Mouse (Mus musculus) midbrain, embryonic 11.5 days (tissue): ENCODE data around the gene Jrkl. TPM values are rescaled to one million over a fixed set of nuclear protein-coding genes. Genes with fewer than 3 reads are reported as not detected.

Source experiments
- ATAC-seq: fragments of 200-750 bp; cut with Nextera tagmentation; 2 replicates; pipeline ENCODE4 v1.8.0; 2017; ENCODE audit warnings: moderate TSS enrichment, moderate library complexity; ENCODE audit not compliant: low FRiP score
- DNase-seq: peaks from one replicate; pipeline ENCODE4 v3.0.0; 2015; ENCODE audit warnings: low spot score; ENCODE audit errors: missing footprints
- H3K27ac ChIP-seq: fragments of 300-500 bp; sonication (generic); 2 replicates; pipeline ENCODE4 v1.5.1; 2014; ENCODE audit warnings: low read depth, low read length
- H3K27me3 ChIP-seq: fragments of 300-500 bp; sonication (generic); 2 replicates; pipeline ENCODE4 v1.6.1; 2014; ENCODE audit warnings: mild to moderate bottlenecking, low read length, moderate library complexity, mixed read lengths; ENCODE audit not compliant: control insufficient read depth, insufficient read depth
- H3K36me3 ChIP-seq: fragments of 300-500 bp; sonication (generic); 2 replicates; pipeline ENCODE4 v1.6.1; 2014; ENCODE audit warnings: mild to moderate bottlenecking, low read length, moderate library complexity, mixed read lengths; ENCODE audit not compliant: control insufficient read depth, insufficient read depth
- H3K4me1 ChIP-seq: fragments of 300-500 bp; sonication (generic); 2 replicates; pipeline ENCODE4 v1.6.1; 2014; ENCODE audit warnings: low read length; ENCODE audit not compliant: control insufficient read depth, insufficient read depth
- H3K4me2 ChIP-seq: fragments of 300-500 bp; sonication (generic); 2 replicates; pipeline ENCODE4 v1.6.1; 2014; ENCODE audit warnings: mild to moderate bottlenecking, moderate library complexity
- H3K4me3 ChIP-seq: fragments of 300-500 bp; sonication (generic); 2 replicates; pipeline ENCODE4 v1.5.1; 2014; ENCODE audit warnings: low read depth, low read length
- H3K9ac ChIP-seq: fragments of 300-500 bp; sonication (generic); 2 replicates; pipeline ENCODE4 v1.6.1; 2014; ENCODE audit warnings: low read length
- H3K9me3 ChIP-seq: fragments of 300-500 bp; sonication (generic); 2 replicates; pipeline ENCODE4 v1.6.1; 2016; ENCODE audit warnings: low read length; ENCODE audit not compliant: control insufficient read depth
- WGBS: fragments of 180-500 bp; shearing (Covaris S2); extraction: QIAGEN DNeasy Blood & Tissue Kit; methylation state at CpG from one replicate; pipeline ENCODE4 v1.1.7; 2014; 5-methylcytosine and 5-hydroxymethylcytosine counted together
- polyA plus RNA-seq: library from polyadenylated mRNA; unstranded; fragments of >200 nt; fragmentation: Nextera tagmentation; extraction: Ambion mirVana; gene quantifications from 2 replicates; pipeline ENCODE4 v1.2.1, GENCODE M21; 2014

Gene Jrkl
- polyA plus RNA-seq, 1 experiment from 2014 or later: 9.5 TPM

DNA sequence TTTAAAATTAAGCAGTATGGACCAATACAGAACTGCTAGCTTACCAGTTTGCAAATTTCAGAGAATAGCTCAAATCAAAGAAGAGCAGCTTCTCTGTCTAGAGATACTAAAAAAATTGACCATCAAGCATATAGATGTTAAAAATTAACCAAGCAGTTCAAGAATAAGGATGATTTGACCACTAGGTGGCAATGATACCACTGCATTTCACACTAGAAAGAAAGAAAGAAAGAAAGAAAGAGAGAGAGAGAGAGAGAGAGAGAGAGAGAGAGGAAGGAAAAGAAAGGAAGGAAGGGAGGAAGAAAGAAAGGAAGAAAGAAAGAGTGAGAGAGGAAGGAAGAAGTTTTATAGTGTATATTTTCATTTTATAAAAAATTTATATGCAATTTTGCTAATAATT, 3.3 kb downstream of the Jrkl start:
- Histone ChIP-seq H3K27ac (no peak overlapping the region), H3K4me2 (no peak overlapping the region), H3K36me3 (no peaks in the 10 kb centered on the region), H3K9ac (no peak overlapping the region), H3K4me1 (peaks cover 11% of the 10 kb centered on the region), H3K9me3 (no peaks in the 10 kb centered on the region), H3K27me3 (no peaks in the 10 kb centered on the region), H3K4me3 (no peak overlapping the region)
- ATAC-seq (no peak), DNase-seq (no peak)

GRCm38 (mm10) chr9:13231545-13232216, 13.9 kb downstream of the Jrkl start:
- H3K27me3 ChIP-seq: no peaks in the 10 kb centered on the region
- H3K4me3 ChIP-seq: no peak overlapping the region
- no peaks in the 10 kb centered on the region for H3K9me3 ChIP-seq
- DNase-seq (peak; percentile 94), ATAC-seq (peak; percentile 61; the same call in 1 of the 2 replicates)
- H3K27ac ChIP-seq: no peak overlapping the region
- no peak overlapping the region for H3K4me2 ChIP-seq
- no peak overlapping the region for H3K9ac ChIP-seq
- H3K36me3 ChIP-seq: no peaks in the 10 kb centered on the region
- 16% methylated on average over 5 of the region's 5 CpGs for WGBS
- H3K4me1 ChIP-seq: no peaks in the 10 kb centered on the region

DNA sequence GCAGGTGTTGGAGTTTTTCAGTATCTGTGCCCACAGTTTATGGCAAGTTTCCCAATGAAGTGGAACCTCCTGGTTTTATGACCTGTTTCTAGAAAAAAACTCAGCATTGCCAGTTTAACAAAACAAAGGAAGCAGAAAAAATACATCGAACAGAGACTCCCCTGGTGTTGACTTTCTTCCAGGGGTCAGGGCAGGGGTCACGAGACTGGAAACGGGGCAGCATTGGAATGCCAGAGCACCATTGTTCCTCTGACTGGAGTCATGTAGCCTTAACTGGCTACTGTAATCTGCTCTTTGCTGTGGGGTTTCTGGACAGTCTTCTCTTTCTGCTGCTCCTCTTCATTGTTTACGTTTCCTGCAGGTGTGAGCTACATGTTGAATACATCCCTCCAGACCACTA, 15.1 kb downstream of the Jrkl start:
- H3K9ac ChIP-seq: no peak overlapping the region
- no peaks in the 10 kb centered on the region for H3K36me3 ChIP-seq
- no peaks in the 10 kb centered on the region for H3K27me3 ChIP-seq
- H3K4me2 ChIP-seq: no peak overlapping the region
- 13% methylated on average over 4 of the region's 4 CpGs for WGBS
- no peak overlapping the region for H3K27ac ChIP-seq
- DNase-seq (no peak), ATAC-seq (0 out of 2 replicates have a peak, but pooled peaks have one; percentile 16)
- no peak overlapping the region for H3K4me3 ChIP-seq
- no peaks in the 10 kb centered on the region for H3K9me3 ChIP-seq
- H3K4me1 ChIP-seq: no peaks in the 10 kb centered on the region

DNA sequence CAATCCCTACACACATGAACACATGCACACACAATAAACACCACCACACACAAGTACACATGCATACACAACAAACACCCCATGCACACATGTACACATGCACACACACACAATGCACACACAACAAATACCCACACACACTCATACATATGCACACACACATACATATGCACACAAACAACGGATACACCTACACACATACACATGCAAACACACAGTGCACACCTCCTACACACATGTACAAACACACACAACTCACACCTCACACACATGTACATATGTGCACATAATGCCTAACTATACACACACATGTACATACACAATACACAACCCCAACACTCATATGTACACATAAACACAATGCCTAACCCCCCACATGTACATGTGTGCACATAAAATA, 19.8 kb downstream of the Jrkl start:
- no peaks in the 10 kb centered on the region for H3K36me3 ChIP-seq
- ATAC-seq (no peak), DNase-seq (no peak)
- H3K9me3 ChIP-seq: no peaks in the 10 kb centered on the region
- no peaks in the 10 kb centered on the region for H3K4me1 ChIP-seq
- H3K27ac ChIP-seq: no peak overlapping the region
- no peak overlapping the region for H3K4me3 ChIP-seq
- no peaks in the 10 kb centered on the region for H3K27me3 ChIP-seq
- H3K9ac ChIP-seq: no peak overlapping the region
- 78% methylated on average over 1 of the region's 1 CpGs for WGBS
- H3K4me2 ChIP-seq: no peak overlapping the region

- Histone ChIP-seq H3K4me1 (no peaks in the 10 kb centered on the region), H3K27me3 (no peaks in the 10 kb centered on the region), H3K9ac (no peak overlapping the region), H3K4me3 (no peak overlapping the region), H3K27ac (no peak overlapping the region), H3K4me2 (no peak overlapping the region), H3K36me3 (no peaks in the 10 kb centered on the region), H3K9me3 (no peaks in the 10 kb centered on the region)
- DNase-seq: no peak
- peak; percentile 61; the same call in 1 of the 2 replicates for ATAC-seq
- WGBS: 21% methylated on average over 2 of the region's 2 CpGs
Observed at GRCm38 (mm10) chr9:13206369-13206768, 39.3 kb downstream of the Jrkl start.

DNA sequence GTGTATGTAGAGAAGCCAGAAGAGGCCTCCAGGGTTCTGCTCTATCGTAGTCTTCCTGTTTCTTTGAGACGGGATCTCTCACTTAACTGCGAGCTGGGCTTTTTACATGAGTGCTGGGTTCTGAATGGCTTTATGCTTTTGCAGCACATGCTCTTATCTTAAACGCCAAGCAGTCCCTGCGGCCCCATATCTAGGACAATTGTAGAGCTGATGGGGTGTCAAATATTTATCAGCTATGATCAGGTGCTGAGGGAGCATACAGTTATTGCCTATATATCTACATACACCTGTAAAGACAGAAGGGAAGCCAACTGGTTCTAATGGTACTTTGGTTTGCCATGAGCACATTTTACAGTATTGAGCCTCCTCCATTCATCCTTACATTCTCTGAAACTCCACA, 41.9 kb downstream of the Jrkl start:
- ATAC-seq: no peak
- H3K36me3 ChIP-seq: no peaks in the 10 kb centered on the region
- H3K27me3 ChIP-seq: no peaks in the 10 kb centered on the region
- H3K9me3 ChIP-seq: no peaks in the 10 kb centered on the region
- H3K9ac ChIP-seq: no peak overlapping the region
- DNase-seq: no peak
- H3K4me3 ChIP-seq: no peak overlapping the region
- 93% methylated on average over 5 of the region's 5 CpGs for WGBS
- H3K4me2 ChIP-seq: no peak overlapping the region
- no peaks in the 10 kb centered on the region for H3K4me1 ChIP-seq
- H3K27ac ChIP-seq: no peak overlapping the region

GRCm38 (mm10) chr9:13203109-13203508, 42.5 kb downstream of the Jrkl start:
- 90% methylated on average over 1 of the region's 1 CpGs for WGBS
- Histone ChIP-seq H3K4me1 (no peaks in the 10 kb centered on the region), H3K4me2 (no peak overlapping the region), H3K27ac (no peak overlapping the region), H3K4me3 (no peak overlapping the region), H3K9me3 (no peaks in the 10 kb centered on the region), H3K36me3 (no peaks in the 10 kb centered on the region), H3K27me3 (no peaks in the 10 kb centered on the region), H3K9ac (no peak overlapping the region)
- no peak for ATAC-seq
- no peak for DNase-seq

DNA sequence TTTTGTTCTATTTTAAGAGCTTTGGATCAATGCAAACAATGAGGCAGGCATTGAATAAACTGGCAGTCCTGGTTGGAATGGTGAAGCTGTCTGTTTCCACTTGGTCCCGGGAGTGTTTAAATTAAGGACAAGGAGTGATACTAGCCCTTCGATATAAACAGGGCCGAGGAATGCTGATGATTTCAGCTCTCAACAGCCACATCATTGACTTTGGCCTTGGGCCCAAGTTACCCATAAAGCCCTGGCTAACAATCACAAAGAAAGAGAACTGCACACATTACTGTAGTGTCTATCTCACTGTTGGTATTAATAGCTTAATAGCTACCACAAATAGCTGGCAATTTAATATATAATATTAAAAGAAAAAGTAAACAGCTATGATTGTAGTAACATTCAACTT, 45.5 kb downstream of the Jrkl start:
- H3K4me1 ChIP-seq: no peaks in the 10 kb centered on the region
- no peak overlapping the region for H3K9ac ChIP-seq
- WGBS: 89% methylated on average over 3 of the region's 3 CpGs
- no peaks in the 10 kb centered on the region for H3K27me3 ChIP-seq
- no peak for ATAC-seq
- no peak overlapping the region for H3K4me3 ChIP-seq
- DNase-seq: no peak
- H3K27ac ChIP-seq: no peak overlapping the region
- H3K36me3 ChIP-seq: no peaks in the 10 kb centered on the region
- H3K9me3 ChIP-seq: no peaks in the 10 kb centered on the region
- H3K4me2 ChIP-seq: no peak overlapping the region

- H3K27ac ChIP-seq: no peak overlapping the region
- no peaks in the 10 kb centered on the region for H3K36me3 ChIP-seq
- H3K27me3 ChIP-seq: no peaks in the 10 kb centered on the region
- WGBS: 8% methylated on average over 7 of the region's 7 CpGs
- H3K4me3 ChIP-seq: no peak overlapping the region
- peak; percentile 75 for ATAC-seq
- H3K9ac ChIP-seq: no peak overlapping the region
- no peaks in the 10 kb centered on the region for H3K4me1 ChIP-seq
- peak; percentile 92 for DNase-seq
- H3K9me3 ChIP-seq: no peaks in the 10 kb centered on the region
- peak overlapping the region; percentile 21; the same call in 1 of the 2 replicates for H3K4me2 ChIP-seq
Observed at GRCm38 (mm10) chr9:13195762-13196161, 49.9 kb downstream of the Jrkl start.
